Mouse (Mus musculus) testis, adult 2 months (tissue): ENCODE data around the gene Cdca8.

Source experiments
- CTCF ChIP-seq: fragments of 200-500 bp; IDR thresholded peaks from 2 replicates; pipeline ENCODE4 v1.5.1; 2012; ENCODE audit warnings: low read depth, mild to moderate bottlenecking, inconsistent platforms, low read length, moderate library complexity; ENCODE audit not compliant: control insufficient read depth, insufficient read depth, insufficient replicate concordance
- POLR2A ChIP-seq: fragments of 200-500 bp; IDR thresholded peaks from 2 replicates; pipeline ENCODE4 v1.6.1; 2012; ENCODE audit warnings: low read depth, mild to moderate bottlenecking, inconsistent platforms, low read length, moderate library complexity; ENCODE audit not compliant: control insufficient read depth

GRCm38 (mm10) chr4:124970194-124970593 is 31.1 kb upstream of the Cdca8 start:
- TF ChIP-seq CTCF: no peak
- no peak for TF ChIP-seq POLR2A
